Mouse (Mus musculus) midbrain, embryonic 11.5 days (tissue): Measurements from ENCODE around the gene Catsperg1. TPM values are rescaled to one million over a fixed set of nuclear protein-coding genes. Genes with fewer than 3 reads are reported as not detected.

Experiments used
- ATAC-seq: fragments of 200-750 bp; cut with Nextera tagmentation; 2 replicates; pipeline ENCODE4 v1.8.0; 2017; ENCODE audit warnings: moderate TSS enrichment, moderate library complexity; ENCODE audit not compliant: low FRiP score
- DNase-seq: peaks from one replicate; pipeline ENCODE4 v3.0.0; 2015; ENCODE audit warnings: low spot score; ENCODE audit errors: missing footprints
- H3K27ac ChIP-seq: fragments of 300-500 bp; sonication (generic); 2 replicates; pipeline ENCODE4 v1.5.1; 2014; ENCODE audit warnings: low read depth, low read length
- H3K27me3 ChIP-seq: fragments of 300-500 bp; sonication (generic); 2 replicates; pipeline ENCODE4 v1.6.1; 2014; ENCODE audit warnings: mild to moderate bottlenecking, low read length, moderate library complexity, mixed read lengths; ENCODE audit not compliant: control insufficient read depth, insufficient read depth
- H3K36me3 ChIP-seq: fragments of 300-500 bp; sonication (generic); 2 replicates; pipeline ENCODE4 v1.6.1; 2014; ENCODE audit warnings: mild to moderate bottlenecking, low read length, moderate library complexity, mixed read lengths; ENCODE audit not compliant: control insufficient read depth, insufficient read depth
- H3K4me1 ChIP-seq: fragments of 300-500 bp; sonication (generic); 2 replicates; pipeline ENCODE4 v1.6.1; 2014; ENCODE audit warnings: low read length; ENCODE audit not compliant: control insufficient read depth, insufficient read depth
- H3K4me2 ChIP-seq: fragments of 300-500 bp; sonication (generic); 2 replicates; pipeline ENCODE4 v1.6.1; 2014; ENCODE audit warnings: mild to moderate bottlenecking, moderate library complexity
- H3K4me3 ChIP-seq: fragments of 300-500 bp; sonication (generic); 2 replicates; pipeline ENCODE4 v1.5.1; 2014; ENCODE audit warnings: low read depth, low read length
- H3K9ac ChIP-seq: fragments of 300-500 bp; sonication (generic); 2 replicates; pipeline ENCODE4 v1.6.1; 2014; ENCODE audit warnings: low read length
- H3K9me3 ChIP-seq: fragments of 300-500 bp; sonication (generic); 2 replicates; pipeline ENCODE4 v1.6.1; 2016; ENCODE audit warnings: low read length; ENCODE audit not compliant: control insufficient read depth
- WGBS: fragments of 180-500 bp; shearing (Covaris S2); extraction: QIAGEN DNeasy Blood & Tissue Kit; methylation state at CpG from one replicate; pipeline ENCODE4 v1.1.7; 2014; 5-methylcytosine and 5-hydroxymethylcytosine counted together
- polyA plus RNA-seq: library from polyadenylated mRNA; unstranded; fragments of >200 nt; fragmentation: Nextera tagmentation; extraction: Ambion mirVana; gene quantifications from 2 replicates; pipeline ENCODE4 v1.2.1, GENCODE M21; 2014

Catsperg1 gene
- polyA plus RNA-seq, 1 experiment from 2014 or later = 0.36 TPM

- DNase-seq (peak; percentile 100), ATAC-seq (peak; percentile 97)
- Histone ChIP-seq H3K4me1 (peaks cover 10% of the 10 kb centered on the region), H3K27me3 (no peaks in the 10 kb centered on the region), H3K4me3 (peak within 1 kb of the TSS; percentile 54), H3K36me3 (peaks cover 8% of the 10 kb centered on the region; the same call in 1 of the 2 replicates), H3K9ac (peak within 1 kb of the TSS; percentile 59), H3K4me2 (peak within 1 kb of the TSS; percentile 83), H3K27ac (no peak within 1 kb of the TSS), H3K9me3 (no peaks in the 10 kb centered on the region)
- WGBS = under 1% methylated on average over 62 of the region's 62 CpGs
These were observed 33.6 kb downstream of the Catsperg1 start, which contains the start of gene Psmd8 for GRCm38 (mm10) chr7:29180077-29180853. Gene Psmd8 (minus strand): TSS chr7:29180701.

GRCm38 (mm10) chr7:29179323-29179722, 34.5 kb downstream of the Catsperg1 start:
- Histone ChIP-seq H3K4me2 (peak overlapping the region; percentile 83), H3K27ac (no peak overlapping the region), H3K9ac (peak overlapping the region; percentile 59), H3K4me1 (peaks cover 10% of the 10 kb centered on the region), H3K36me3 (peaks cover 16% of the 10 kb centered on the region; the same call in 1 of the 2 replicates), H3K27me3 (no peaks in the 10 kb centered on the region), H3K9me3 (no peaks in the 10 kb centered on the region), H3K4me3 (peak overlapping the region; percentile 54)
- 64% methylated on average over 7 of the region's 7 CpGs for WGBS
- DNase-seq (no peak), ATAC-seq (no peak)

GRCm38 (mm10) chr7:29178106-29178505, 35.7 kb downstream of the Catsperg1 start:
- no peak for DNase-seq
- Histone ChIP-seq H3K9ac (no peak overlapping the region), H3K27ac (no peak overlapping the region), H3K4me1 (peaks cover 10% of the 10 kb centered on the region), H3K27me3 (peaks cover 10% of the 10 kb centered on the region), H3K4me3 (no peak overlapping the region), H3K9me3 (no peaks in the 10 kb centered on the region), H3K4me2 (no peak overlapping the region), H3K36me3 (peaks cover 22% of the 10 kb centered on the region)
- ATAC-seq = no peak
- 89% methylated on average over 4 of the region's 4 CpGs for WGBS

- no peak overlapping the region for H3K27ac ChIP-seq
- 20% methylated on average over 32 of the region's 32 CpGs for WGBS
- H3K9me3 ChIP-seq = no peaks in the 10 kb centered on the region
- peaks cover 34% of the 10 kb centered on the region for H3K27me3 ChIP-seq
- peaks cover 22% of the 10 kb centered on the region for H3K36me3 ChIP-seq
- no peak overlapping the region for H3K4me3 ChIP-seq
- ATAC-seq = no peak
- no peak overlapping the region for H3K9ac ChIP-seq
- peak; percentile 88 for DNase-seq
- H3K4me1 ChIP-seq = peaks cover 39% of the 10 kb centered on the region
- H3K4me2 ChIP-seq = no peak overlapping the region
These were observed 41.3 kb downstream of the Catsperg1 start for GRCm38 (mm10) chr7:29172390-29173016.

GRCm38 (mm10) chr7:29171562-29172097, 42.2 kb downstream of the Catsperg1 start:
- peak overlapping the region; percentile 83 for H3K4me2 ChIP-seq

GRCm38 (mm10) chr7:29170755-29171561, 42.9 kb downstream of the Catsperg1 start:
- H3K27me3 ChIP-seq = peaks cover 34% of the 10 kb centered on the region
- WGBS = under 1% methylated on average over 43 of the region's 43 CpGs
- ATAC-seq = 0 out of 2 replicates have a peak, but pooled peaks have one; percentile 17

More at GRCm38 (mm10) chr7:29171562-29172097, 42.2 kb downstream of the Catsperg1 start:
- peaks cover 34% of the 10 kb centered on the region for H3K27me3 ChIP-seq
- ATAC-seq (no peak), DNase-seq (peak; percentile 89)
- 5% methylated on average over 34 of the region's 34 CpGs for WGBS
- H3K9me3 ChIP-seq = no peaks in the 10 kb centered on the region
- H3K27ac ChIP-seq = no peak overlapping the region
- peak overlapping the region; percentile 52 for H3K9ac ChIP-seq
- peaks cover 39% of the 10 kb centered on the region for H3K4me1 ChIP-seq
- H3K4me3 ChIP-seq = peak overlapping the region; percentile 55
- H3K36me3 ChIP-seq = peaks cover 22% of the 10 kb centered on the region

GRCm38 (mm10) chr7:29170066-29170754, 43.6 kb downstream of the Catsperg1 start, which contains the start of the genes Ggn and Spred3:
Gene Ggn (plus strand): TSS chr7:29170210.
Gene Spred3 (minus strand): TSS chr7:29170411.
- DNase-seq (peak; percentile 97), ATAC-seq (peak; percentile 58)
- under 1% methylated on average over 30 of the region's 30 CpGs for WGBS
- H3K9me3 ChIP-seq = no peaks in the 10 kb centered on the region
- peak within 1 kb of the TSS; percentile 61 for H3K27ac ChIP-seq
- H3K9ac ChIP-seq = peak within 1 kb of the TSS; percentile 67
- H3K4me2 ChIP-seq = peak within 1 kb of the TSS; percentile 83
- peaks cover 13% of the 10 kb centered on the region for H3K36me3 ChIP-seq
- H3K4me3 ChIP-seq = peak within 1 kb of the TSS; percentile 55
- peaks cover 39% of the 10 kb centered on the region for H3K4me1 ChIP-seq
- H3K27me3 ChIP-seq = peaks cover 34% of the 10 kb centered on the region

More at GRCm38 (mm10) chr7:29170755-29171561, 42.9 kb downstream of the Catsperg1 start:
- Histone ChIP-seq H3K27ac (no peak overlapping the region), H3K36me3 (peaks cover 19% of the 10 kb centered on the region), H3K4me3 (peak overlapping the region; percentile 55), H3K4me1 (peaks cover 39% of the 10 kb centered on the region), H3K4me2 (peak overlapping the region; percentile 83), H3K9me3 (no peaks in the 10 kb centered on the region), H3K9ac (peak overlapping the region; percentile 52)
- DNase-seq = peak; percentile 92
